Mouse (Mus musculus) cerebellum, adult 18-20 months (tissue): Measurements from ENCODE around the gene Scube1.

Experiments
- DNase-seq, 2 experiments: peaks; one replicate each; pipeline ENCODE4 v3.0.0; 2021

Gene Scube1

GRCm38 (mm10) chr15:83594513-83595363 is 130.1 kb downstream of the Scube1 start, which contains the start of gene Ttll12:
Ttll12 (minus strand) TSS chr15:83595157.
- peak; percentile 95 to 98 for DNase-seq

- DNase-seq = no peak
Measured at GRCm38 (mm10) chr15:83593702-83594512, 130.9 kb downstream of the Scube1 start.

GRCm38 (mm10) chr15:83593189-83593585 is 131.6 kb downstream of the Scube1 start:
- DNase-seq = no peak

GRCm38 (mm10) chr15:83592260-83593188 is 132.3 kb downstream of the Scube1 start:
- no peak for DNase-seq

GRCm38 (mm10) chr15:83591758-83592157 is 133.1 kb downstream of the Scube1 start:
- no peak for DNase-seq

GRCm38 (mm10) chr15:83590841-83591240 is 134.0 kb downstream of the Scube1 start:
- no peak for DNase-seq

- no peak for DNase-seq
Measured at GRCm38 (mm10) chr15:83584741-83585220, 140.0 kb downstream of the Scube1 start.

GRCm38 (mm10) chr15:83583419-83584156 is 141.2 kb downstream of the Scube1 start:
- peak in 1 of 2 experiments; percentile 32 for DNase-seq

GRCm38 (mm10) chr15:83582931-83583330 is 141.9 kb downstream of the Scube1 start:
- no peak for DNase-seq

GRCm38 (mm10) chr15:83576651-83577050 is 148.2 kb downstream of the Scube1 start:
- DNase-seq = no peak

- no peak for DNase-seq
Measured at GRCm38 (mm10) chr15:83575543-83575942, 149.3 kb downstream of the Scube1 start.

GRCm38 (mm10) chr15:83574731-83575351 is 150.0 kb downstream of the Scube1 start:
- no peak for DNase-seq

- peak; percentile 41 to 53 for DNase-seq
Measured at GRCm38 (mm10) chr15:83573606-83574005, 151.2 kb downstream of the Scube1 start.

GRCm38 (mm10) chr15:83572132-83572531 is 152.7 kb downstream of the Scube1 start:
- DNase-seq = no peak

- no peak for DNase-seq
Measured at GRCm38 (mm10) chr15:83571636-83572035, 153.2 kb downstream of the Scube1 start.

- no peak for DNase-seq
Measured at GRCm38 (mm10) chr15:83570641-83571040, 154.2 kb downstream of the Scube1 start.

GRCm38 (mm10) chr15:83569682-83570081 is 155.1 kb downstream of the Scube1 start:
- DNase-seq = no peak

GRCm38 (mm10) chr15:83568544-83568943 is 156.3 kb downstream of the Scube1 start:
- no peak for DNase-seq

- DNase-seq = no peak
Measured at GRCm38 (mm10) chr15:83567728-83568127, 157.1 kb downstream of the Scube1 start.

- DNase-seq = no peak
Measured at GRCm38 (mm10) chr15:83566006-83566405, 158.8 kb downstream of the Scube1 start.

- DNase-seq = no peak
Measured at GRCm38 (mm10) chr15:83565434-83565833, 159.4 kb downstream of the Scube1 start.
